Mouse (Mus musculus) heart, embryonic 10.5 days (tissue): ENCODE results near the gene Rasd2. TPM values are rescaled to one million over a fixed set of nuclear protein-coding genes. Genes with fewer than 3 reads are reported as not detected.
A peak's percentile ranks its signal among the peaks of the same experiment; 100 is the strongest.

ENCODE experiments used
- DNase-seq: peaks from one replicate; pipeline ENCODE4 v3.0.0-alpha.2; 2017; ENCODE audit warnings: low spot score
- H3K27ac ChIP-seq: fragments of 300-500 bp; sonication (generic); 2 replicates; pipeline ENCODE4 v1.5.1; 2016; ENCODE audit warnings: mild to moderate bottlenecking
- H3K27me3 ChIP-seq: fragments of 300-500 bp; sonication (generic); 2 replicates; pipeline ENCODE4 v1.6.1; 2016; ENCODE audit warnings: mild to moderate bottlenecking; ENCODE audit not compliant: poor library complexity, insufficient read depth, severe bottlenecking
- H3K36me3 ChIP-seq: fragments of 300-500 bp; sonication (generic); 2 replicates; pipeline ENCODE4 v1.6.1; 2016; ENCODE audit warnings: mild to moderate bottlenecking, moderate library complexity
- H3K4me1 ChIP-seq: fragments of 300-500 bp; sonication (generic); 2 replicates; pipeline ENCODE4 v1.6.1; 2016; ENCODE audit warnings: mild to moderate bottlenecking
- H3K4me3 ChIP-seq: fragments of 300-500 bp; sonication (generic); 2 replicates; pipeline ENCODE4 v1.5.1; 2016; ENCODE audit warnings: mild to moderate bottlenecking, moderate library complexity
- H3K9me3 ChIP-seq: fragments of 300-500 bp; sonication (generic); 2 replicates; pipeline ENCODE4 v1.6.1; 2016; ENCODE audit warnings: mild to moderate bottlenecking, moderate library complexity
- WGBS: fragments of 180-500 bp; shearing (Covaris S2); methylation state at CpG from one replicate; pipeline ENCODE4 v1.1.7; 2016; 5-methylcytosine and 5-hydroxymethylcytosine counted together
- polyA plus RNA-seq: library from polyadenylated mRNA; unstranded; fragments of >200 nt; fragmentation: Nextera tagmentation; extraction: Ambion mirVana; gene quantifications from 2 replicates; pipeline ENCODE4 v1.2.1, GENCODE M21; 2016

Gene Rasd2
- 0.05 and 0.15 TPM in 2 replicates for polyA plus RNA-seq

DNA sequence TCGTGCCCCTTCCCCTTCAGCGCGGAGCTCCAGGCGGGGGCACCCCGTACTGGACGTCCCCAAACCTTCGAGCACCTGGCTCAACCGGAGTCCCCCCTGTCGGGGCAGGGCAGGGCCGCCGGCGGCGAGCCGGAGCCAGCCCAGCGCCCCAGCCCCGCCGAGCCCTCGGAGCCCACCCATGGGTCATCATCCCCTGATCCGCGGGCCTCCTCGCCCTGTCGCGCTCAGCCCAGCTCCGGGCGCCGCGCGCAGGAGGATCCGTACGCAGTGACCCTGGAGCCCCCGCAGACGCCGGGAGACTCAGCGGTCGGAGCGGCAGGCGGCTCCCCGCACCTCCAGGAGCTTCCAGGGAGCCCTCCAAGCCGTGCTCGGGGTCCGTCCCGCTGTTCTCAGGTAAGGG, at the start of gene Rasd2:
Gene Rasd2, plus strand, starts transcription at position 259 of the 400 bp plus-strand sequence.
- peak within 1 kb of the TSS; percentile 19 for H3K27ac ChIP-seq
- peaks cover 91% of the 10 kb centered on the region for H3K27me3 ChIP-seq
- WGBS: 2% methylated on average over 42 of the region's 42 CpGs
- no peak for DNase-seq
- peak within 1 kb of the TSS; percentile 62 for H3K4me3 ChIP-seq
- no peaks in the 10 kb centered on the region for H3K9me3 ChIP-seq
- peaks cover 18% of the 10 kb centered on the region for H3K4me1 ChIP-seq
- no peaks in the 10 kb centered on the region for H3K36me3 ChIP-seq

DNA sequence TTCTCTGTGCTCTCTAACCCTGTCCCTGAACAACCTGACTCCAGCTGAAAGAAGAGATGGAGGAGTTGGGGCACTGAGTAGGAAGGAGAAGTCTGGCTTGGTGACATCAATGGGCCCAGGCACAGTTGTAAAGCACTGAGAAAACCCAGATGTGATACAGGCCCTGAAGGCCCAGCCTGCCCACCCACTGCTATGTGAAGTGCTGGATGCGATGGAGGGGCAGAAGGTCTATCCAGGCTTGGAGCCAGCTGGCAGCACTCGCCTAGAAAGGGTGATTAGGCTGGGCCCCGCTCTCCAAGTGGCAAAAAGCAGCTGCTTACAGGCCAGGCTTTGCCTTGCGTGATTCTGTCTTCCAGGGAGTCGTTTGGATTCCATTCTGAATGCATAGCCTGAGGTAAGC, 44.4 kb upstream of the Rasd2 start:
- no peaks in the 10 kb centered on the region for H3K9me3 ChIP-seq
- H3K27me3 ChIP-seq: no peaks in the 10 kb centered on the region
- H3K36me3 ChIP-seq: no peaks in the 10 kb centered on the region
- H3K4me1 ChIP-seq: no peaks in the 10 kb centered on the region
- 72% methylated on average over 5 of the region's 5 CpGs for WGBS
- no peak overlapping the region for H3K27ac ChIP-seq
- no peak for DNase-seq
- H3K4me3 ChIP-seq: no peak overlapping the region

DNA sequence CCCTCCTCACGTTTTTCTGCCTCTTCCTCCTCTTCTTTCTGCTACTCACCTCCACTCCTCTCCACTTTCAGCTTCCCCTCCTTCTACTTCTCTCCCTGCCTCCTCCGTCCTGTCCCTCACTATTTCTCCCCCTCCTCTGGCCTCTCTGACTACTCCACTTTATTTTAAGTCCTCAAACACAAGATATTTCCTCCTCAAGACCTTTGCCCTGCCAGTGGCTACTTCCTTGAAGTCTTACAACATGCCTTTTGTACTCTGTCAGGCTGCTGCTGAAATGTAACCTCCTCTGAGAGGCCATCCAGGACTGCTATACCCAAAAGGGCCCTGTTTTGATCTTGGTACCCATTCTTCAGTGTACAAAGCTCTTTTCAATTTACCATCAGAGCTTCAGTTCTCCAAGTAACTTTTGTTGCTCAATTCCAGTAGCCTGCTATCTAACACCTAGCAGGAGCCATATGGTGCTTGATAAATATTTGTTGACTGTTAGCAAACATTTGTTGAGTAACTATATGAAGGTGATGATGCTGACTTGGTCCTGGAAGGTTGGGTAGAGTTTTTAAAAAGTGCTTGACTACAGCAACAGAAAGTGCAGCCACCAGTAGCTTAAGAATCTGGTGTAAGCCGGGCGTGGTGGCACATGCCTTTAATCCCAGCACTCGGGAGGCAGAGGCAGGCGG, 41.6 kb upstream of the Rasd2 start:
- H3K27me3 ChIP-seq: no peaks in the 10 kb centered on the region
- H3K4me1 ChIP-seq: no peaks in the 10 kb centered on the region
- no peaks in the 10 kb centered on the region for H3K9me3 ChIP-seq
- H3K27ac ChIP-seq: no peak overlapping the region
- no peak overlapping the region for H3K4me3 ChIP-seq
- 73% methylated on average over 6 of the region's 6 CpGs for WGBS
- DNase-seq: no peak
- no peaks in the 10 kb centered on the region for H3K36me3 ChIP-seq

DNA sequence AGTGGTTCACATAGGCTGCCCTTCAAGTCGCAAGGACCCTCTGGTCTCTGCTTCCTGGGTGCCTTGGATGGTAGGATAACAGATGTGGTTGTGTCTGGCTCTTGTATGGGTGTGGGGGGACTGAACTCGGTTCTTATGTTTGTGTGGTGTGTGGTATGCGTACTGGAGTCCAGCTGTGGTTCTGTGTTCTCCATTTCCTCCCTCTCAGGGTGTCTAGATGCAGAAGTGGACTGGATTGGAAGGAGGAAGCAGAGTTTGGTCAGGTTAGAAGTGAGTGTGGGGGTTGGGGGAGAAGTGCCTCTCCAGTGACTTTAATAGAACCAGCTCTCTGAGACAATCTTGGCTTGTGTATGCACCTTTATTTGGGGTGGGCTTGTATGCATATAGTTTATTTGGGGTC, 20.7 kb upstream of the Rasd2 start:
- H3K27me3 ChIP-seq: no peaks in the 10 kb centered on the region
- 70% methylated on average over 3 of the region's 3 CpGs for WGBS
- 0 out of 2 replicates have a peak, but pooled peaks cover 5% of the 10 kb centered on the region for H3K4me1 ChIP-seq
- H3K27ac ChIP-seq: no peak overlapping the region
- no peak overlapping the region for H3K4me3 ChIP-seq
- H3K9me3 ChIP-seq: no peaks in the 10 kb centered on the region
- DNase-seq: no peak
- H3K36me3 ChIP-seq: no peaks in the 10 kb centered on the region

DNA sequence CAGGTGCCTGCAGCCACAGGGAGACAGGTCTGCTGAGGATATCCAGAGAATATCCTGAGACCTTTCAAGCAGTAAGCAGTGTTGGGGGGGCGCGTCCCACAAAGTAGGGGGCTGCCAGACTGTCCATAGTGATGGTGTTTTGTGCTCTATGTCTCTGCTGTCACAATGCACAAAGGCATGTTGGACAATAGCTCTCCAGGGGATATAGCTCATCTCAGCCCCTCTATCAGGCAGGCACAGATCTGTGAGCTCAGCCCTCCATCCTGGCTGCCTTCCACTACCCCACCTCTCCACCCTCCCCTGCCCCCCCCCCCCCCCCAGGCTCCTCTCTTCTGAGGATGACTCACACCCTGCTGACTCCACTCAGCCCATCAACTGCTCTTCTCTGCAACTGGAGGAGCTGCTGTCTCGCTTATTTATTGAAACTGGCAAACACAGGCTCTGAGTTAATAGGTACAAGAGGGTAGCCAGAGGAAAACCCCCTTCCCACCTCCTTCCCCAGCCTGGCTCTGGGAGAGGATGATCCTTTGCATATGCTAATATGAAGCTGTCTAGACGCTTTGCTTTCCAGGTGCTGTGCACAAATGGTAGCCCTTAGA, 19.2 kb upstream of the Rasd2 start:
- WGBS: 44% methylated on average over 4 of the region's 4 CpGs
- DNase-seq: no peak

DNA sequence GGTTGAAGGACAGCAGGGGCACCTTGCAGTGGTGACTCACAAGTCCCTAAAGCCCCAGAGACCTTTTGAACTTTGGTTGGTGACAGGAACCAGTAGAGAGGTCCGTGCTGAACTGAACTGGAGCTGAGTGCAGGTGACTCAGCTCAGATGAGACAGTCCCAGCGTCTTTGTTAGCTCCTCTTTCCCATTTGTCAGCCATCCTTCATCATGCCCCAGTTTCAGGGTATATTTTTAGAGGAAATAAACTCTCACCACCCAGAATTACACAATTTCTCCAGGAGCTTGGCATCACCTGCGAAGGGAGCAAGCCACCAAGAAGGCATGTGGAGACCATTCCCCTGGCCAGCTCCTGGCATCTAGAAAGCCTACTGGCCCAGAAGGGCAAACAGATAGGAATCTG, 16.6 kb upstream of the Rasd2 start:
- no peaks in the 10 kb centered on the region for H3K27me3 ChIP-seq
- H3K9me3 ChIP-seq: no peaks in the 10 kb centered on the region
- 62% methylated on average over 3 of the region's 3 CpGs for WGBS
- peaks cover 15% of the 10 kb centered on the region for H3K4me1 ChIP-seq
- H3K4me3 ChIP-seq: no peak overlapping the region
- DNase-seq: no peak
- no peak overlapping the region for H3K27ac ChIP-seq
- no peaks in the 10 kb centered on the region for H3K36me3 ChIP-seq

More for the DNA sequence above, 19.2 kb upstream of the Rasd2 start:
- Histone ChIP-seq H3K27ac (no peak overlapping the region), H3K9me3 (no peaks in the 10 kb centered on the region), H3K36me3 (no peaks in the 10 kb centered on the region), H3K4me3 (no peak overlapping the region), H3K27me3 (no peaks in the 10 kb centered on the region), H3K4me1 (peaks cover 10% of the 10 kb centered on the region)

DNA sequence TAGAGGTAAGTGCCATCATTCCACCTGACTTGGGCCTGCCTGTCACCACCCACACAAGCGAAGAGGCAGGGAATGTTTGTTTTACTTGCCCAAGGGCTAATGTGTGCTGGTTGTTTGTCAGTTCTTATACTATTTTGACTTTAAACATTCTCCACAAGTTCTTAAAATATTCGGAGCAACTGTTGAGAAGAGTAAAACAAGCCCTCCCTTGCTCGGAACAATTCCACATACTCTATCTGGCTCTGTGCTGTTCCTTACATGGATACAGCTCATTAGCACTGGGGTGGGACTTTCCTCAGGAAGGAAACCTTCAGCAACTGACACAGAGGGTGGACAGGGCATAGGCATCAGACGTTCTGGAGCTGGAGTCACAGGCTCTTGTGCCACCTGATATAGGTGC, 15.9 kb upstream of the Rasd2 start:
- WGBS: 55% methylated on average over 4 of the region's 4 CpGs
- Histone ChIP-seq H3K27ac (no peak overlapping the region), H3K27me3 (no peaks in the 10 kb centered on the region), H3K9me3 (no peaks in the 10 kb centered on the region), H3K4me3 (no peak overlapping the region), H3K4me1 (peaks cover 15% of the 10 kb centered on the region), H3K36me3 (no peaks in the 10 kb centered on the region)
- no peak for DNase-seq

DNA sequence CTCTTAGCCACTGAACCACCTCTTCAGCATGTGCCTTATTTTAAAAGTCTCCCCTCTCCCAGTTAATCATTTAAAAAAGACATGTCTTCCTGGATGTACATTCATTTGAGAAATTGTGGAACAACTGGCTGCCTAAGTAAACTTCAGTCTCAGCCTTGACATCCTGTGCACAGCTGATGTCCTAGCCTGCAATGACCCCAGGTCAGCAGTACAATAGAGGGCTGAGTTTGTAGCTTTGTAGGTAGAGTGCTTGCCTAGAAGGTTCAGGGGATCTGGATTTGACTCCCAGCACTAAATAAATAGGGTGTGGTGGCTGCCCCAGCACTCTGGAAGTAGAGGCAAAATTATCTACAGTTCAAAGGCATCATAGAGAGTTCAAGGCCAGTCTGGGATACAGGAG, 15.4 kb upstream of the Rasd2 start:
- peaks cover 15% of the 10 kb centered on the region for H3K4me1 ChIP-seq
- no peak for DNase-seq
- no peaks in the 10 kb centered on the region for H3K27me3 ChIP-seq
- H3K27ac ChIP-seq: no peak overlapping the region
- no peak overlapping the region for H3K4me3 ChIP-seq
- H3K9me3 ChIP-seq: no peaks in the 10 kb centered on the region
- H3K36me3 ChIP-seq: no peaks in the 10 kb centered on the region

DNA sequence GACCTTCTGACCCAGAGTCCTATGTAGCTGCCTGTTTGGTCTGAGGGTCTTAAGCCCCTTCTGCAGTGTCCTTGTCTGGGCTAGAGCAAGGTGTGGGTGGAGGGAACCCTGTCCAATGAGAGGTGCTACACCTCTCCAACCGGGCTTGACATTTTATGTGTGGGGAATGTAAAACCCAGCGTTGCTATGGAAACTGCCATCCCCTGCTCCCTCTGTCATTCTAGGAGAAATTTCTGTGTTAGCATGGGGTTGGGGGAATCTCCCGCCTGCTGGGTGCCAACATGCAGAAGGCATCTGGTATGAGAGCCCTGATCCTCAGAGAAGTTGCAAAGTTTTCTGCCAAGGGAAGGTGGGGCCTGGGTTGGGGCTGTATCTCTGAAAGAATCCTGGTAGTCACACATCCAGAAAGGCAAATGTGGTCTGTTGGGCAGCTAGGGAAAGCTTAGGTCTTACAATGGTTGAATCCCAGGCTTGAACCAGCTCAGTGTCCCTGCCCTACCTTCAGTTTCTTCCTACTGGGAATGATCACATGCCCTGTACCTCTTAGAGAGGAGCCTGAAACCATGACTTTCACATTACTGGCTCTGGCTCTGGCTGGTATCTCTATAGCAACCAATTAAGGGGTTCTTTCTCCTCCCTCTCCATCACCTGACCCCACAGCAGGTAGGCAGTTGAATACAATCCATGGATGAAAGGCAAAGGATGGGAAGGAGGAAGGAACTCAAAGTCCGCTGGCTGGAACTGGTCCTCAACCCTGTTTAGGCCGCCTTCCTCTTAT, 14.6 kb upstream of the Rasd2 start:
- peaks cover 15% of the 10 kb centered on the region for H3K4me1 ChIP-seq
- no peak overlapping the region for H3K27ac ChIP-seq
- 60% methylated on average over 5 of the region's 5 CpGs for WGBS
- H3K27me3 ChIP-seq: no peaks in the 10 kb centered on the region
- no peak for DNase-seq
- no peaks in the 10 kb centered on the region for H3K9me3 ChIP-seq
- no peak overlapping the region for H3K4me3 ChIP-seq
- H3K36me3 ChIP-seq: no peaks in the 10 kb centered on the region

DNA sequence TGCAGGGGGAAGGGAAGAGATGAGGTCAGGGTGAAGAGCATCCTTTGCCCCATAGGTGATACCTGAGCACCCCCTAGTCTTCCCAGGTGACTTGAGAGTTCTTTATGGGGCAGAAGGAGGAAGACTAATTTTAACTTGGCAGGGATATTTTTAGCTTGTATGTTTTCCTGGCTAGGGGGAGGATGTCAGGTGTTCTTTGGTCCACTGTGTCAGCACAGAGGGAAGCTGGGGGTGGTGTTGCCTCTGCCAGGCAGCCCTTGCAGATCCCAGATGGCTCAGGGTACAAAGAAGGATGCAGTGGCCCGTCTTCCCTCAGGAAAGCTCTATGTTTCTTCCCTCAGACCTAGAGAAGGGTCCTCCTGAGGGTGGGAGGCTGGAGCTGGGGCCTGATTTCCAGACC, 13.8 kb upstream of the Rasd2 start:
- no peak overlapping the region for H3K27ac ChIP-seq
- no peaks in the 10 kb centered on the region for H3K36me3 ChIP-seq
- WGBS: 52% methylated on average over 1 of the region's 1 CpGs
- no peaks in the 10 kb centered on the region for H3K9me3 ChIP-seq
- H3K27me3 ChIP-seq: no peaks in the 10 kb centered on the region
- DNase-seq: no peak
- H3K4me1 ChIP-seq: peaks cover 10% of the 10 kb centered on the region
- no peak overlapping the region for H3K4me3 ChIP-seq

DNA sequence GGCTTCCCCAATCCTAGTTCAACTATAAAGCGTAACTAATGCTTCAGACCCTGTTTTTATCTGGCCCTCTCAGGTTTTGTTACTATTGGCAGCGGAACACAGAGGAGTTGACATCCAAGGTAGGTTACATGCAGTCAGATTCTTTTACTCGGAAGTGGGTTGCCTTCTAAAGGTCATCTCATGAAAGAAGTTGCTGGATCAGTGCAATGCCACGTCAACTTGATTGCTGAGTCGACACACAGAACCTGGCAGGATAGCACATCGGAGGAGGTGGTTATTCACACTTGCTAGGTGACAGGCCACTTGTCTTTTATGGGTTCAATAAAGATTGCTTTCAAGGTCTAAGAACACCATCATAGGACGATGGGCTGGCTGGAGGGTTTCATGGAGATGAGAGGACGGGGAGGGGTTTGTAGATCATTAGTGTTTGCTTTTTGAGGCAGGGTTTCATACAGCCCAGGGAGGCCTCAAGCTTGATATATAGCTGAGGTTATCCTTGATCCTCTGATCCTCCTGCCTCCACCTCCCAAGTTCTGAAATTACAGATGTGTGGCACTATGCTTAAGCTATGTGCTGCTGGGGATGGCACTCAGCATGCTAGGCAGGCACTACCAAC, 11.6 kb upstream of the Rasd2 start:
- DNase-seq: no peak
- WGBS: 79% methylated on average over 8 of the region's 8 CpGs
- Histone ChIP-seq H3K27me3 (no peaks in the 10 kb centered on the region), H3K36me3 (no peaks in the 10 kb centered on the region), H3K27ac (no peak overlapping the region), H3K9me3 (no peaks in the 10 kb centered on the region), H3K4me3 (no peak overlapping the region), H3K4me1 (peaks cover 10% of the 10 kb centered on the region)

DNA sequence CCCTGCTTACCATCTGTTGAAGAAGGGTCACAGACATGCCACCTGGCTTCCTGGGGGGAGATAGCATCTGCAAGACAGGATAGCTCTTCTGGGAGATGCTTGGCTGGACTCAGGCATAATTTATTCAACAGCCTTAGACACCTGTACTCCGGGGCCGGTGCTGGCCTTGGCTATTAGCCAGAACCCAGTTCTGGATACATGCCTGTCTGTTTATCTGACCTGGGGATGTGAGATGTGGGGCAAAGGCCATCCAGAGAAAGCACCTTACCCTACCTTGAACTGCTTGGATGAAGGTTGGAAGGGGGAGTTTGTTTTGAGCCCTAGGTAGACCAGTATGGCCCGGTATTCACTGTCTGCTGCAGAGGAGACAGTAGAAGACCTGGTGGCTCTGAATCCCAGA, 10.8 kb upstream of the Rasd2 start:
- Histone ChIP-seq H3K4me1 (peaks cover 10% of the 10 kb centered on the region), H3K4me3 (no peak overlapping the region), H3K27ac (no peak overlapping the region), H3K36me3 (no peaks in the 10 kb centered on the region), H3K9me3 (no peaks in the 10 kb centered on the region), H3K27me3 (no peaks in the 10 kb centered on the region)
- 89% methylated on average over 3 of the region's 3 CpGs for WGBS
- no peak for DNase-seq

DNA sequence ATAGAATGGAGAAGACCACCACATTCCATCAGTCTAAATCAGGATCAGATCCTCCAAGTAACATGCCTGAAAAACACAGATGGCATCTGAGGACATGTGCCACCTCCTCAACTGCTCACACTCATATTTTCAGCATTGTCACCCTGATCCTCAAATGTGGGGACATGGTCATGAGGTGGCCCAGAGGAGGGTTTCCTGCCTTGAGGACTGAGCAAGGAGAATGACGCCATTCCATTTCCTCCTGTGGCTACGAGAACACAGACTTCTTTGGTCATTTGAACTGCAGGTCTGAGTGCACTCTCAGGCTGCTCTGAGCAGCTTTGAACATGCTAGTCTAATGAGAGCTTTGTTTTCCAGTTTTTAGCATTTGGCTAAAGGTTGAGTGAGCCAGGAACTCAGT, 10.3 kb upstream of the Rasd2 start:
- Histone ChIP-seq H3K4me1 (peaks cover 10% of the 10 kb centered on the region), H3K27me3 (no peaks in the 10 kb centered on the region), H3K4me3 (no peak overlapping the region), H3K27ac (no peak overlapping the region), H3K36me3 (no peaks in the 10 kb centered on the region), H3K9me3 (no peaks in the 10 kb centered on the region)
- 70% methylated on average over 2 of the region's 2 CpGs for WGBS
- no peak for DNase-seq
